Mouse (Mus musculus) intestine, embryonic 15.5 days (tissue): ENCODE data around the gene Zbp1. TPM values are rescaled to one million over a fixed set of nuclear protein-coding genes. Genes with fewer than 3 reads are reported as not detected.

Experiments used
- ATAC-seq: fragments of 200-750 bp; cut with Nextera tagmentation; 2 replicates; pipeline ENCODE4 v1.8.0; 2017; ENCODE audit warnings: moderate TSS enrichment, moderate library complexity
- H3K27ac ChIP-seq: fragments of 300-500 bp; sonication (generic); 2 replicates; pipeline ENCODE4 v1.5.1; 2015; ENCODE audit warnings: mild to moderate bottlenecking, inconsistent platforms
- H3K27me3 ChIP-seq: fragments of 300-500 bp; sonication (generic); replicated peaks from 2 replicates; pipeline ENCODE4 v1.6.1; 2015; ENCODE audit warnings: inconsistent platforms
- H3K36me3 ChIP-seq: fragments of 300-500 bp; sonication (generic); 2 replicates; pipeline ENCODE4 v1.6.1; 2015; ENCODE audit warnings: inconsistent platforms
- H3K4me1 ChIP-seq: fragments of 300-500 bp; sonication (generic); replicated peaks from 2 replicates; pipeline ENCODE4 v1.6.1; 2015; ENCODE audit warnings: inconsistent platforms
- H3K4me2 ChIP-seq: fragments of 300-500 bp; sonication (generic); replicated peaks from 2 replicates; pipeline ENCODE4 v1.6.1; 2015; ENCODE audit warnings: mild to moderate bottlenecking, inconsistent platforms
- H3K4me3 ChIP-seq: fragments of 300-500 bp; sonication (generic); replicated peaks from 2 replicates; pipeline ENCODE4 v1.5.1; 2015; ENCODE audit warnings: inconsistent platforms
- H3K9ac ChIP-seq: fragments of 300-500 bp; sonication (generic); 2 replicates; pipeline ENCODE4 v1.6.1; 2015; ENCODE audit warnings: inconsistent platforms
- H3K9me3 ChIP-seq: fragments of 300-500 bp; sonication (generic); 2 replicates; pipeline ENCODE4 v1.6.1; 2016; ENCODE audit warnings: inconsistent platforms
- WGBS: fragments of 180-500 bp; shearing (Covaris S2); methylation state at CpG from one replicate; pipeline ENCODE4 v1.1.7; 2015; 5-methylcytosine and 5-hydroxymethylcytosine counted together
- polyA plus RNA-seq: library from polyadenylated mRNA; unstranded; fragments of >200 nt; fragmentation: Nextera tagmentation; extraction: Ambion mirVana; gene quantifications from 2 replicates; pipeline ENCODE4 v1.2.1, GENCODE M21; 2015

Gene Zbp1
- polyA plus RNA-seq, 1 experiment from 2014 or later, result 0.55 TPM

GRCm38 (mm10) chr2:173255810-173256551 is 37.3 kb upstream of the Zbp1 start:
- Histone ChIP-seq H3K27me3 (no peaks in the 10 kb centered on the region), H3K36me3 (no peaks in the 10 kb centered on the region), H3K4me2 (peak overlapping the region; percentile 27), H3K9ac (no peak overlapping the region), H3K9me3 (no peaks in the 10 kb centered on the region), H3K4me3 (peak overlapping the region; percentile 9; the same call in 1 of the 2 replicates), H3K27ac (peak overlapping the region; percentile 76), H3K4me1 (peaks cover 92% of the 10 kb centered on the region)
- 44% methylated on average over 7 of the region's 7 CpGs for WGBS
- peak; percentile 65 for ATAC-seq

- Histone ChIP-seq H3K27me3 (no peaks in the 10 kb centered on the region), H3K4me2 (peak overlapping the region; percentile 42), H3K4me1 (peaks cover 97% of the 10 kb centered on the region), H3K4me3 (no peak overlapping the region), H3K9ac (no peak overlapping the region), H3K9me3 (no peaks in the 10 kb centered on the region), H3K27ac (peak overlapping the region; percentile 74), H3K36me3 (no peaks in the 10 kb centered on the region)
- WGBS, result 18% methylated on average over 26 of the region's 26 CpGs
- ATAC-seq, result no peak
These were observed 35.3 kb upstream of the Zbp1 start for GRCm38 (mm10) chr2:173253761-173254662.

GRCm38 (mm10) chr2:173251675-173252074 is 33.0 kb upstream of the Zbp1 start:
- ATAC-seq, result no peak
- 54% methylated on average over 9 of the region's 9 CpGs for WGBS
- no peak overlapping the region for H3K27ac ChIP-seq

GRCm38 (mm10) chr2:173251133-173251532 is 32.4 kb upstream of the Zbp1 start:
- H3K27me3 ChIP-seq, result no peaks in the 10 kb centered on the region
- H3K9me3 ChIP-seq, result no peaks in the 10 kb centered on the region
- peak overlapping the region; percentile 8; the same call in 1 of the 2 replicates for H3K9ac ChIP-seq
- H3K36me3 ChIP-seq, result no peaks in the 10 kb centered on the region
- peaks cover 96% of the 10 kb centered on the region for H3K4me1 ChIP-seq
- peak overlapping the region; percentile 17; the same call in 1 of the 2 replicates for H3K27ac ChIP-seq
- ATAC-seq, result no peak
- H3K4me2 ChIP-seq, result no peak overlapping the region
- WGBS, result 46% methylated on average over 7 of the region's 7 CpGs
- H3K4me3 ChIP-seq, result no peak overlapping the region

More at GRCm38 (mm10) chr2:173251675-173252074, 33.0 kb upstream of the Zbp1 start:
- H3K9ac ChIP-seq, result 0 out of 2 replicates have a peak overlapping the region, but pooled peaks have one; percentile 8
- no peaks in the 10 kb centered on the region for H3K9me3 ChIP-seq
- H3K4me3 ChIP-seq, result no peak overlapping the region
- H3K27me3 ChIP-seq, result no peaks in the 10 kb centered on the region
- H3K4me2 ChIP-seq, result no peak overlapping the region
- H3K4me1 ChIP-seq, result peaks cover 96% of the 10 kb centered on the region
- H3K36me3 ChIP-seq, result no peaks in the 10 kb centered on the region

GRCm38 (mm10) chr2:173250411-173250810 is 31.7 kb upstream of the Zbp1 start:
- Histone ChIP-seq H3K9me3 (no peaks in the 10 kb centered on the region), H3K27ac (no peak overlapping the region), H3K4me3 (no peak overlapping the region), H3K4me1 (peaks cover 93% of the 10 kb centered on the region), H3K4me2 (0 out of 2 replicates have a peak overlapping the region, but pooled peaks have one; percentile 15), H3K9ac (0 out of 2 replicates have a peak overlapping the region, but pooled peaks have one; percentile 2), H3K36me3 (no peaks in the 10 kb centered on the region), H3K27me3 (no peaks in the 10 kb centered on the region)
- ATAC-seq, result 0 out of 2 replicates have a peak, but pooled peaks have one; percentile 6
- 31% methylated on average over 2 of the region's 2 CpGs for WGBS

- ATAC-seq, result no peak
- Histone ChIP-seq H3K9me3 (no peaks in the 10 kb centered on the region), H3K4me3 (no peak overlapping the region), H3K4me2 (no peak overlapping the region), H3K27me3 (no peaks in the 10 kb centered on the region), H3K9ac (0 out of 2 replicates have a peak overlapping the region, but pooled peaks have one; percentile 2), H3K36me3 (no peaks in the 10 kb centered on the region), H3K27ac (no peak overlapping the region), H3K4me1 (peaks cover 91% of the 10 kb centered on the region)
- 75% methylated on average over 8 of the region's 8 CpGs for WGBS
These were observed 31.2 kb upstream of the Zbp1 start for GRCm38 (mm10) chr2:173249965-173250364.

GRCm38 (mm10) chr2:173249386-173249785 is 30.7 kb upstream of the Zbp1 start:
- Histone ChIP-seq H3K27ac (no peak overlapping the region), H3K4me2 (no peak overlapping the region), H3K9ac (no peak overlapping the region), H3K36me3 (no peaks in the 10 kb centered on the region), H3K27me3 (no peaks in the 10 kb centered on the region), H3K4me3 (no peak overlapping the region), H3K9me3 (no peaks in the 10 kb centered on the region), H3K4me1 (peaks cover 85% of the 10 kb centered on the region)
- WGBS, result 41% methylated on average over 3 of the region's 3 CpGs
- ATAC-seq, result no peak

- Histone ChIP-seq H3K4me3 (no peak overlapping the region), H3K9me3 (no peaks in the 10 kb centered on the region), H3K4me2 (no peak overlapping the region), H3K27ac (no peak overlapping the region), H3K4me1 (peaks cover 83% of the 10 kb centered on the region), H3K27me3 (no peaks in the 10 kb centered on the region), H3K9ac (no peak overlapping the region), H3K36me3 (no peaks in the 10 kb centered on the region)
- ATAC-seq, result no peak
- 77% methylated on average over 7 of the region's 7 CpGs for WGBS
These were observed 30.1 kb upstream of the Zbp1 start for GRCm38 (mm10) chr2:173248822-173249221.

GRCm38 (mm10) chr2:173247911-173248310 is 29.2 kb upstream of the Zbp1 start:
- H3K36me3 ChIP-seq, result no peaks in the 10 kb centered on the region
- ATAC-seq, result no peak
- no peak overlapping the region for H3K4me2 ChIP-seq
- H3K27ac ChIP-seq, result peak overlapping the region; percentile 51; the same call in 1 of the 2 replicates
- WGBS, result 16% methylated on average over 2 of the region's 2 CpGs
- no peaks in the 10 kb centered on the region for H3K9me3 ChIP-seq
- H3K4me3 ChIP-seq, result no peak overlapping the region
- no peaks in the 10 kb centered on the region for H3K27me3 ChIP-seq
- no peak overlapping the region for H3K9ac ChIP-seq
- peaks cover 82% of the 10 kb centered on the region for H3K4me1 ChIP-seq

- 37% methylated on average over 2 of the region's 2 CpGs for WGBS
- Histone ChIP-seq H3K27ac (0 out of 2 replicates have a peak overlapping the region, but pooled peaks have one; percentile 51), H3K9ac (no peak overlapping the region), H3K4me3 (no peak overlapping the region), H3K36me3 (no peaks in the 10 kb centered on the region), H3K4me1 (peaks cover 80% of the 10 kb centered on the region), H3K4me2 (no peak overlapping the region), H3K27me3 (no peaks in the 10 kb centered on the region), H3K9me3 (no peaks in the 10 kb centered on the region)
- no peak for ATAC-seq
These were observed 28.5 kb upstream of the Zbp1 start for GRCm38 (mm10) chr2:173247197-173247596.

GRCm38 (mm10) chr2:173246688-173247087 is 28.0 kb upstream of the Zbp1 start:
- H3K36me3 ChIP-seq, result no peaks in the 10 kb centered on the region
- peaks cover 76% of the 10 kb centered on the region for H3K4me1 ChIP-seq
- WGBS, result 70% methylated on average over 8 of the region's 8 CpGs
- no peak for ATAC-seq
- no peak overlapping the region for H3K4me2 ChIP-seq
- 0 out of 2 replicates have a peak overlapping the region, but pooled peaks have one; percentile 27 for H3K27ac ChIP-seq
- no peak overlapping the region for H3K4me3 ChIP-seq
- H3K9me3 ChIP-seq, result no peaks in the 10 kb centered on the region
- no peak overlapping the region for H3K9ac ChIP-seq
- no peaks in the 10 kb centered on the region for H3K27me3 ChIP-seq

GRCm38 (mm10) chr2:173245258-173245657 is 26.5 kb upstream of the Zbp1 start:
- Histone ChIP-seq H3K4me1 (peaks cover 65% of the 10 kb centered on the region), H3K27me3 (no peaks in the 10 kb centered on the region), H3K9me3 (no peaks in the 10 kb centered on the region), H3K36me3 (no peaks in the 10 kb centered on the region), H3K4me2 (no peak overlapping the region), H3K4me3 (no peak overlapping the region), H3K27ac (no peak overlapping the region), H3K9ac (no peak overlapping the region)
- WGBS, result 85% methylated on average over 20 of the region's 20 CpGs
- ATAC-seq, result no peak
